Mouse (Mus musculus) forebrain, embryonic 13.5 days (tissue): ENCODE measurements around the gene Adprh. TPM values are rescaled to one million over a fixed set of nuclear protein-coding genes. Genes with fewer than 3 reads are reported as not detected.

ENCODE experiments used
- ATAC-seq: fragments of 200-750 bp; cut with Nextera tagmentation; 2 replicates; pipeline ENCODE4 v1.8.0; 2017
- H3K27ac ChIP-seq: fragments of 300-500 bp; sonication (generic); 2 replicates; pipeline ENCODE4 v1.5.1; 2015; ENCODE audit warnings: inconsistent platforms, mild to moderate bottlenecking, moderate library complexity
- H3K27me3 ChIP-seq: fragments of 300-500 bp; sonication (generic); 2 replicates; pipeline ENCODE4 v1.6.1; 2015; ENCODE audit warnings: mild to moderate bottlenecking, inconsistent platforms
- H3K36me3 ChIP-seq: fragments of 300-500 bp; sonication (generic); 2 replicates; pipeline ENCODE4 v1.6.1; 2015; ENCODE audit warnings: mild to moderate bottlenecking, inconsistent platforms; ENCODE audit not compliant: poor library complexity, severe bottlenecking
- H3K4me1 ChIP-seq: fragments of 300-500 bp; sonication (generic); 2 replicates; pipeline ENCODE4 v1.6.1; 2015; ENCODE audit warnings: inconsistent platforms
- H3K4me2 ChIP-seq: fragments of 300-500 bp; sonication (generic); 2 replicates; pipeline ENCODE4 v1.6.1; 2015; ENCODE audit warnings: inconsistent platforms, mild to moderate bottlenecking, moderate library complexity
- H3K4me3 ChIP-seq: fragments of 300-500 bp; sonication (generic); 2 replicates; pipeline ENCODE4 v1.5.1; 2015; ENCODE audit warnings: mild to moderate bottlenecking, inconsistent platforms
- H3K9ac ChIP-seq: fragments of 300-500 bp; sonication (generic); 2 replicates; pipeline ENCODE4 v1.6.1; 2015; ENCODE audit warnings: mild to moderate bottlenecking, inconsistent platforms
- H3K9me3 ChIP-seq: fragments of 300-500 bp; sonication (generic); replicated peaks from 2 replicates; pipeline ENCODE4 v1.6.1; 2016; ENCODE audit warnings: inconsistent platforms
- WGBS: fragments of 180-500 bp; shearing (Covaris S2); methylation state at CpG from one replicate; pipeline ENCODE4 v1.1.7; 2015; 5-methylcytosine and 5-hydroxymethylcytosine counted together
- polyA plus RNA-seq: library from polyadenylated mRNA; unstranded; fragments of >200 nt; fragmentation: Nextera tagmentation; extraction: Ambion mirVana; gene quantifications from 2 replicates; pipeline ENCODE4 v1.2.1, GENCODE M21; 2015

Adprh gene
- polyA plus RNA-seq, 1 experiment from 2014 or later: 145 TPM

GRCm38 (mm10) chr16:38432498-38433425, 19.7 kb downstream of the Adprh start, which contains the start of gene Pla1a:
Pla1a (minus strand) TSS chr16:38433145.
- 89% methylated on average over 11 of the region's 11 CpGs for WGBS
- Histone ChIP-seq H3K4me3 (no peak within 1 kb of the TSS), H3K4me2 (no peak within 1 kb of the TSS), H3K36me3 (no peaks in the 10 kb centered on the region), H3K27ac (no peak within 1 kb of the TSS), H3K9me3 (no peaks in the 10 kb centered on the region), H3K9ac (no peak within 1 kb of the TSS), H3K4me1 (no peaks in the 10 kb centered on the region), H3K27me3 (no peaks in the 10 kb centered on the region)
- no peak for ATAC-seq

- Histone ChIP-seq H3K27me3 (no peaks in the 10 kb centered on the region), H3K9ac (no peak overlapping the region), H3K36me3 (no peaks in the 10 kb centered on the region), H3K4me1 (no peaks in the 10 kb centered on the region), H3K4me2 (no peak overlapping the region), H3K9me3 (no peaks in the 10 kb centered on the region), H3K4me3 (no peak overlapping the region), H3K27ac (no peak overlapping the region)
- no peak for ATAC-seq
- WGBS: 38% methylated on average over 13 of the region's 13 CpGs
These were observed 20.9 kb downstream of the Adprh start for GRCm38 (mm10) chr16:38431446-38432185.

- Histone ChIP-seq H3K9ac (no peak overlapping the region), H3K9me3 (no peaks in the 10 kb centered on the region), H3K36me3 (no peaks in the 10 kb centered on the region), H3K27ac (no peak overlapping the region), H3K4me2 (no peak overlapping the region), H3K4me3 (no peak overlapping the region), H3K4me1 (no peaks in the 10 kb centered on the region), H3K27me3 (no peaks in the 10 kb centered on the region)
- ATAC-seq: no peak
- WGBS: 92% methylated on average over 1 of the region's 1 CpGs
These were observed 26.7 kb downstream of the Adprh start for GRCm38 (mm10) chr16:38425799-38426198.

DNA sequence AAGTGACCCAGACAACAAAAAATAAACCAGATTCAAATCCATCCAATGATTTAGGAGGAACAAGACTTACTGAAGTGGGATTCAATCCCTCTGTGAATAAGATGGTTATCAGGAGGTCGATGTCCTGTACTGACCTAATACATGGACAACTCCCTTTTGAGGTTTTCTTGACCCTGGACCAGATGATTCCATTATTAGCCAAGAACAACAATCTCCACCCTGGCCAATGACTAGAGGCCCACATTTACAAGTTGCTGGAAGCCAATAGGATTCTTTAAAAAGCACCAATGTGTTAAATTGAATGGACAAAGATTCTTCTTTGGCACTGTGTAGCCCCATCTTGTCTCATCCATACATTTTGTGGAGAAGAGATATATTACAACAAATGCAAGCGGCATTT, 27.1 kb downstream of the Adprh start:
- 84% methylated on average over 2 of the region's 2 CpGs for WGBS
- H3K36me3 ChIP-seq: no peaks in the 10 kb centered on the region
- H3K27ac ChIP-seq: no peak overlapping the region
- H3K4me3 ChIP-seq: no peak overlapping the region
- H3K4me2 ChIP-seq: no peak overlapping the region
- H3K4me1 ChIP-seq: no peaks in the 10 kb centered on the region
- no peaks in the 10 kb centered on the region for H3K9me3 ChIP-seq
- ATAC-seq: no peak
- H3K9ac ChIP-seq: no peak overlapping the region
- H3K27me3 ChIP-seq: no peaks in the 10 kb centered on the region

GRCm38 (mm10) chr16:38414953-38415352, 37.5 kb downstream of the Adprh start:
- Histone ChIP-seq H3K4me1 (no peaks in the 10 kb centered on the region), H3K9ac (no peak overlapping the region), H3K27ac (no peak overlapping the region), H3K4me3 (no peak overlapping the region), H3K27me3 (no peaks in the 10 kb centered on the region), H3K36me3 (no peaks in the 10 kb centered on the region), H3K4me2 (no peak overlapping the region), H3K9me3 (no peaks in the 10 kb centered on the region)
- no peak for ATAC-seq
- 83% methylated on average over 7 of the region's 7 CpGs for WGBS

DNA sequence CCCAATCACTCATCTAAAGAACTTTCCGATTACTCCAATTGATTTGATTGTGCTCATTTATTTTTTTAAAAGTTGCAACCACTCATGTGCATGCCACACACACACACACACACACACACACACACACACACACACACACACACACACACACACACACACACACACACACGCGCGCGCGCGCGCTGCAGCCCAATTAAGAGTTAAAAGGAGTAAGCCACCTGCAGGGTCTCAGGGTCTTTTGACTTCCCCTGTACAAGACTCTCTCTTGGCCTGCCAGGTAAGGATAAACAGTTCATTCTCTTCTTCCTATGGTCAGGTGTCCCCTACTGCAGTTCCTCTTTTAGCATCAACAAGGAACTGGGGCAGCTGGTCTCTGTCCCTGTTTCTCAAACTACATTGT, 44.1 kb downstream of the Adprh start:
- 90% methylated on average over 8 of the region's 8 CpGs for WGBS
- H3K27me3 ChIP-seq: no peaks in the 10 kb centered on the region
- H3K4me3 ChIP-seq: no peak overlapping the region
- no peak for ATAC-seq
- no peak overlapping the region for H3K9ac ChIP-seq
- H3K4me2 ChIP-seq: no peak overlapping the region
- no peaks in the 10 kb centered on the region for H3K4me1 ChIP-seq
- no peaks in the 10 kb centered on the region for H3K36me3 ChIP-seq
- H3K9me3 ChIP-seq: no peaks in the 10 kb centered on the region
- H3K27ac ChIP-seq: no peak overlapping the region

- no peaks in the 10 kb centered on the region for H3K36me3 ChIP-seq
- H3K9me3 ChIP-seq: no peaks in the 10 kb centered on the region
- no peaks in the 10 kb centered on the region for H3K27me3 ChIP-seq
- WGBS: 38% methylated on average over 5 of the region's 5 CpGs
- H3K4me3 ChIP-seq: no peak overlapping the region
- no peaks in the 10 kb centered on the region for H3K4me1 ChIP-seq
- H3K27ac ChIP-seq: no peak overlapping the region
- H3K9ac ChIP-seq: no peak overlapping the region
- no peak for ATAC-seq
- no peak overlapping the region for H3K4me2 ChIP-seq
These were observed 44.9 kb downstream of the Adprh start for GRCm38 (mm10) chr16:38407584-38407983.

DNA sequence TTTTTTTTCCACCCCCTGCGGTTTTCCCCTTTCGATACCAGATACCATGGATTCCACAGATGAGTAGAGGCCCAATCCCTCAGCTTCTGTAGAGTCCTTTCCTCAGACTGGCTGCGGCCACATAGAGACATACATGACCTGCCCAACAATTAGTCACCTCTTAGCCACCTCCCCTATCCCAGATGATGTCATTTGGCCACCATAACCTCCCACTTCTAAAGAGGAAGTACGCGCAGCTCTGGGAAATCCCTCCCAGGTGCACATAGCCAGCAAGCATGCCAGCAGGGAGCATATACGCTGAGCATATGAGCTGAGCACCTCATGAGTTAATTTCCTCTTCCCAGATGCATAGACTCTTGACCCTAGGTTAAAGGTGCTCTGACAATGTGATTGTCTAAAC, 45.8 kb downstream of the Adprh start:
- Histone ChIP-seq H3K4me1 (no peaks in the 10 kb centered on the region), H3K27ac (no peak overlapping the region), H3K9me3 (no peaks in the 10 kb centered on the region), H3K27me3 (no peaks in the 10 kb centered on the region), H3K4me3 (no peak overlapping the region), H3K36me3 (no peaks in the 10 kb centered on the region), H3K4me2 (no peak overlapping the region), H3K9ac (no peak overlapping the region)
- WGBS: 86% methylated on average over 6 of the region's 6 CpGs
- no peak for ATAC-seq

DNA sequence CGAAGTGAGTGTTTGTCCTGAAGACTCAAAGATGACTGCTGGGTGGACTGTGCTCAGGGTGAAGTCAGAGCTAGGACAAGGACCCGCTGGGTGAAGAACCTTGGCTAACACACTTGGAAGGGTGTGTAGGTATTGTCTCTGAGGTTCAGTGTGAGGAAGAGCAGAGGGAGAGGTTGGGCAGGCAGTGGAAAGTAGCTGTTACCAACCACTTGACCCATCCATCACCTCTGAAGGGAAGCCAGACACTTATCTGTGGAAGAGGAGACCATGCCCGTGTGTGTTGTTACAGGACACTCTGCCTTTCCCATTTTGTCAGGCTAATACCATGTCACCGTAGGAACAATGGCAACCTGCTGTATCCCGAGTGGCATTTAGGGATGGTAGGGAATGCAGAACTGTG, 46.2 kb downstream of the Adprh start:
- Histone ChIP-seq H3K9me3 (no peaks in the 10 kb centered on the region), H3K36me3 (no peaks in the 10 kb centered on the region), H3K27me3 (no peaks in the 10 kb centered on the region), H3K4me1 (no peaks in the 10 kb centered on the region), H3K27ac (no peak overlapping the region), H3K9ac (no peak overlapping the region), H3K4me2 (no peak overlapping the region), H3K4me3 (no peak overlapping the region)
- ATAC-seq: no peak
- 81% methylated on average over 5 of the region's 5 CpGs for WGBS

DNA sequence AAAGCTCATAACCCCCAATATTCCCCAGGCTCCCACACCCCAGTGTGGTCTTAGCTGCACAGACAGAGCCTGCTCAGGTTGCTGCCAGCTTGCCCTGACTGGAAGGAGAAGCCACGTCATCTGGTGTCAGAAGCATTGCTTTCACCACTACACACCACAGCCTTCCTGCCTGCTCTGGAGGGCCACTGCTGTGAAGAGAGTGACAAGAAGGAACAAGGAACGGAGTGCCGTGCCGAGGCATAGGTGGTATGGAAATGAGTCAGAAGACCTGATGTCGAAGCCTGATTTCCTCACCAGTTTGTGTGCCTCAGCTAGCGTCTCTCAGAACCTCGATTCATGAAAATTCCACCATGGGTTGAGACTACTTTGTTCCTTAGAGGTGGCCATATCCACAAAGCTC, 48.9 kb downstream of the Adprh start:
- H3K4me2 ChIP-seq: no peak overlapping the region
- no peaks in the 10 kb centered on the region for H3K36me3 ChIP-seq
- H3K27ac ChIP-seq: no peak overlapping the region
- H3K27me3 ChIP-seq: no peaks in the 10 kb centered on the region
- no peaks in the 10 kb centered on the region for H3K9me3 ChIP-seq
- WGBS: 91% methylated on average over 7 of the region's 7 CpGs
- no peak overlapping the region for H3K9ac ChIP-seq
- no peak for ATAC-seq
- H3K4me1 ChIP-seq: peaks cover 14% of the 10 kb centered on the region
- H3K4me3 ChIP-seq: no peak overlapping the region

- WGBS: 78% methylated on average over 6 of the region's 6 CpGs
- no peak for ATAC-seq
- H3K9ac ChIP-seq: no peak overlapping the region
- peaks cover 14% of the 10 kb centered on the region for H3K4me1 ChIP-seq
- no peaks in the 10 kb centered on the region for H3K36me3 ChIP-seq
- no peak overlapping the region for H3K4me2 ChIP-seq
- no peaks in the 10 kb centered on the region for H3K9me3 ChIP-seq
- no peak overlapping the region for H3K27ac ChIP-seq
- no peaks in the 10 kb centered on the region for H3K27me3 ChIP-seq
- no peak overlapping the region for H3K4me3 ChIP-seq
These were observed 51.0 kb downstream of the Adprh start for GRCm38 (mm10) chr16:38401468-38401867.

GRCm38 (mm10) chr16:38400311-38400960, 52.1 kb downstream of the Adprh start:
- peak; percentile 39 for ATAC-seq
- 75% methylated on average over 9 of the region's 9 CpGs for WGBS
- no peaks in the 10 kb centered on the region for H3K36me3 ChIP-seq
- peak overlapping the region; percentile 57 for H3K4me2 ChIP-seq
- peak overlapping the region; percentile 60 for H3K27ac ChIP-seq
- H3K27me3 ChIP-seq: no peaks in the 10 kb centered on the region
- H3K4me1 ChIP-seq: peaks cover 14% of the 10 kb centered on the region
- H3K9me3 ChIP-seq: no peaks in the 10 kb centered on the region
- H3K4me3 ChIP-seq: peak overlapping the region; percentile 32
- peak overlapping the region; percentile 49 for H3K9ac ChIP-seq
